8 mouse cellular contexts compared by ENCODE assay signal in genomic region chrX:170006694-170007247, GRCm38 (mm10). TPM values are rescaled to one million over a fixed set of nuclear protein-coding genes. Genes with fewer than 3 reads are reported as not detected.
A peak's percentile ranks its signal among the peaks of the same experiment; 100 is the strongest.
DNase-seq lines count a peak whose midpoint lies in the region; ATAC-seq and TF ChIP-seq lines count a peak whose summit lies in the region.
"Not testable (repeated sequence)": the region's sequence is repeated elsewhere in the genome, so short reads cannot be mapped to it uniquely, and the experiment has no call there.

No protein-coding gene starts in this region.

- H3K36me3 ChIP-seq in hindbrain, embryonic 11.5 days (ENCODE audit: control insufficient read depth, insufficient read depth, low read length); lung, postnatal 0 days (ENCODE audit: insufficient read depth, low read length): not testable (repeated sequence)
- peaks cover 17% of the 10 kb centered on the region for H3K36me3 ChIP-seq in limb, embryonic 10.5 days
- H3K36me3 ChIP-seq in neural tube, embryonic 11.5 days (ENCODE audit: control insufficient read depth, insufficient read depth, low read length): peaks cover 11% of the 10 kb centered on the region

- intact Hi-C loops in gastrocnemius, postnatal 14 days (cut with DNase I; ENCODE audit: low total_unique reads): not testable (repeated sequence)

- peak; percentile 47 for DNase-seq in ZHBTc4 (ENCODE audit: low read depth, low spot score)
- DNase-seq in embryo, embryonic 9.5 days (ENCODE audit: extremely low spot score): peak; percentile 46
- peak; percentile 5 for DNase-seq in gastrocnemius, postnatal 14 days
- DNase-seq in hindbrain, embryonic 11.5 days (ENCODE audit: low spot score): peak; percentile 1
- DNase-seq in limb, embryonic 10.5 days (ENCODE audit: low spot score): peak; percentile 59
- peak; percentile 3 for DNase-seq in lung, postnatal 0 days (ENCODE audit: low spot score)
- peak; percentile 8 for DNase-seq in neural tube, embryonic 11.5 days (ENCODE audit: low spot score)
- DNase-seq in yolk sac, embryonic 10.5 days (ENCODE audit: low spot score): peak; percentile 3

- not testable (repeated sequence) for H3K27me3 ChIP-seq in hindbrain, embryonic 11.5 days (ENCODE audit: control insufficient read depth, insufficient read depth, low read length); limb, embryonic 10.5 days (ENCODE audit: low read depth, poor library complexity, severe bottlenecking); lung, postnatal 0 days (replicated peaks; ENCODE audit: insufficient read depth, low read length); neural tube, embryonic 11.5 days (ENCODE audit: control insufficient read depth, insufficient read depth, low read length)

- H3K4me1 ChIP-seq in hindbrain, embryonic 11.5 days (replicated peaks; ENCODE audit: control insufficient read depth, insufficient read depth, low read length): peaks cover 14% of the 10 kb centered on the region
- H3K4me1 ChIP-seq in limb, embryonic 10.5 days: peaks cover 14% of the 10 kb centered on the region; the same call in 1 of the 2 replicates
- H3K4me1 ChIP-seq in lung, postnatal 0 days (ENCODE audit: insufficient read depth, low read depth, low read length); neural tube, embryonic 11.5 days (ENCODE audit: control insufficient read depth, insufficient read depth, low read length): not testable (repeated sequence)

- not testable (repeated sequence) for ATAC-seq in hindbrain, embryonic 11.5 days (ENCODE audit: low FRiP score); lung, postnatal 0 days; neural tube, embryonic 11.5 days (ENCODE audit: insufficient read depth, low FRiP score, low TSS enrichment)

- not testable (repeated sequence) for TF ChIP-seq CTCF in lung, postnatal 0 days (IDR thresholded peaks at IDR 0.05)

- peak overlapping the region; percentile 18 for H3K27ac ChIP-seq in hindbrain, embryonic 11.5 days (ENCODE audit: low read depth, low read length)
- peak overlapping the region; percentile 16; the same call in 1 of the 2 replicates for H3K27ac ChIP-seq in limb, embryonic 10.5 days
- H3K27ac ChIP-seq in lung, postnatal 0 days (ENCODE audit: low read length); neural tube, embryonic 11.5 days (ENCODE audit: low read depth, low read length): not testable (repeated sequence)

- WGBS in hindbrain, embryonic 11.5 days: 49% methylated on average over 3 of the region's 3 CpGs
- 56% methylated on average over 3 of the region's 3 CpGs for WGBS in limb, embryonic 10.5 days
- WGBS in lung, postnatal 0 days: 60% methylated on average over 3 of the region's 3 CpGs
- WGBS in neural tube, embryonic 11.5 days: 46% methylated on average over 3 of the region's 3 CpGs

- not testable (repeated sequence) for H3K4me3 ChIP-seq in hindbrain, embryonic 11.5 days (ENCODE audit: low read depth, low read length); limb, embryonic 10.5 days; lung, postnatal 0 days (ENCODE audit: low read depth, low read length); neural tube, embryonic 11.5 days (ENCODE audit: low read depth, low read length)

- not testable (repeated sequence) for TF ChIP-seq EP300 in lung, postnatal 0 days (IDR thresholded peaks at IDR 0.05)

- H3K9ac ChIP-seq in hindbrain, embryonic 11.5 days (ENCODE audit: low read depth, low read length); lung, postnatal 0 days (replicated peaks; ENCODE audit: low read depth); neural tube, embryonic 11.5 days (ENCODE audit: low read length): not testable (repeated sequence)

- peaks cover 30% of the 10 kb centered on the region for H3K9me3 ChIP-seq in hindbrain, embryonic 11.5 days (ENCODE audit: control insufficient read depth, low read length)
- H3K9me3 ChIP-seq in limb, embryonic 10.5 days (replicated peaks): peaks cover 30% of the 10 kb centered on the region
- peaks cover 17% of the 10 kb centered on the region for H3K9me3 ChIP-seq in lung, postnatal 0 days (ENCODE audit: low read length)
- peaks cover 32% of the 10 kb centered on the region for H3K9me3 ChIP-seq in neural tube, embryonic 11.5 days (ENCODE audit: control insufficient read depth, low read length)

- not testable (repeated sequence) for H3K4me2 ChIP-seq in hindbrain, embryonic 11.5 days (replicated peaks; ENCODE audit: low read depth, low read length); lung, postnatal 0 days (replicated peaks; ENCODE audit: low read depth, low read length); neural tube, embryonic 11.5 days (ENCODE audit: low read depth)

RNA-seq across cellular contexts. Expression of gene Gm21887, which starts 2.7 kb away (rescaled TPM):
- 10 to 100 TPM; 32.5 to 36.1 TPM for total RNA-seq in gastrocnemius, postnatal 14 days (2021)
- 174 and 175 TPM in 2 replicates for polyA plus RNA-seq in hindbrain, embryonic 11.5 days (2014; fragmentation: Nextera tagmentation; extraction: Ambion mirVana)
- 253 and 254 TPM in 2 replicates for polyA plus RNA-seq in limb, embryonic 10.5 days (2016; fragmentation: Nextera tagmentation; extraction: Ambion mirVana)
- 90.2 and 116 TPM in 2 replicates for polyA plus RNA-seq in lung, postnatal 0 days (2015; fragmentation: Nextera tagmentation; extraction: Ambion mirVana)
- polyA plus RNA-seq in neural tube, embryonic 11.5 days (2014; fragmentation: Nextera tagmentation; extraction: Ambion mirVana): 214 and 267 TPM in 2 replicates

Comparison
In these comparisons a context has a peak if more than half of its experiments do, and no peak if none do; other contexts are left out.
1. DNase-seq: peak in every context shown above with its lines; median percentile 59 in limb, embryonic 10.5 days; 47 in ZHBTc4; 46 in embryo, embryonic 9.5 days; 8 in neural tube, embryonic 11.5 days; 5 in gastrocnemius, postnatal 14 days; 3 in lung, postnatal 0 days; 3 in yolk sac, embryonic 10.5 days; 1 in hindbrain, embryonic 11.5 days.